In genomic region chr9:107645153-107645510, GRCm38 (mm10) we compare ENCODE assay signal across 9 mouse cellular contexts. TPM values are rescaled to one million over a fixed set of nuclear protein-coding genes. Genes with fewer than 3 reads are reported as not detected.
DNase-seq lines count a peak whose midpoint lies in the region; ATAC-seq and TF ChIP-seq lines count a peak whose summit lies in the region.
"Had no signal": no experiment of that assay in that cellular context is flagged by ENCODE, and none has a peak within 500 bp of the region (broad histone marks: within the 10 kb centered on the region; RNA-seq: fewer than 3 reads in every experiment).

No protein-coding gene starts in this region.

- H3K4me1 ChIP-seq in heart, embryonic 11.5 days (ENCODE audit: control insufficient read depth, insufficient read depth, low read length) = no peaks in the 10 kb centered on the region
- peaks cover 18% of the 10 kb centered on the region for H3K4me1 ChIP-seq in embryonic facial prominence, embryonic 13.5 days
- H3K4me1 ChIP-seq in kidney, adult 2 months (ENCODE audit: control insufficient read depth, insufficient read depth, low read length) = peaks cover 16% of the 10 kb centered on the region; the same call in 1 of the 2 replicates
- peaks cover 33% of the 10 kb centered on the region for H3K4me1 ChIP-seq in midbrain, embryonic 12.5 days

- no peak for TF ChIP-seq POLR2A in kidney, adult 2 months (IDR thresholded peaks at IDR 0.05; ENCODE audit: low read depth, low read length)

- TF ChIP-seq CTCF in kidney, adult 2 months (conservative IDR thresholded peaks at IDR 0.05; ENCODE audit: insufficient read depth, insufficient read length, low read depth, low read length) = no peak

- no peak overlapping the region for H3K27ac ChIP-seq in heart, embryonic 11.5 days (ENCODE audit: low read depth, low read length)
- no peak overlapping the region for H3K27ac ChIP-seq in embryonic facial prominence, embryonic 13.5 days
- H3K27ac ChIP-seq in kidney, adult 2 months (ENCODE audit: insufficient read depth, low read depth, low read length) = peak overlapping the region; percentile 10; the same call in 1 of the 2 replicates
- H3K27ac ChIP-seq in midbrain, embryonic 12.5 days (replicated peaks) = no peak overlapping the region

- peak overlapping the region; percentile 74 for H3K4me2 ChIP-seq in heart, embryonic 11.5 days
- H3K4me2 ChIP-seq in embryonic facial prominence, embryonic 13.5 days = peak overlapping the region; percentile 69
- peak overlapping the region; percentile 55; the same call in 1 of the 2 replicates for H3K4me2 ChIP-seq in midbrain, embryonic 12.5 days (replicated peaks)

- H3K9me3 ChIP-seq in heart, embryonic 11.5 days (replicated peaks; ENCODE audit: control insufficient read depth, low read length) = no peaks in the 10 kb centered on the region
- no peaks in the 10 kb centered on the region for H3K9me3 ChIP-seq in embryonic facial prominence, embryonic 13.5 days
- no peaks in the 10 kb centered on the region for H3K9me3 ChIP-seq in midbrain, embryonic 12.5 days

- H3K4me3 ChIP-seq in heart, embryonic 11.5 days (ENCODE audit: low read depth, low read length) = no peak overlapping the region
- peak overlapping the region; percentile 43; the same call in 1 of the 2 replicates for H3K4me3 ChIP-seq in embryonic facial prominence, embryonic 13.5 days
- no peak overlapping the region for H3K4me3 ChIP-seq in kidney, adult 2 months (ENCODE audit: insufficient read depth, low read depth, low read length)
- H3K4me3 ChIP-seq in midbrain, embryonic 12.5 days = no peak overlapping the region

- 49% methylated on average over 7 of the region's 7 CpGs for WGBS in heart, embryonic 11.5 days (ENCODE audit: insufficient replicate concordance)
- 49% methylated on average over 7 of the region's 7 CpGs for WGBS in embryonic facial prominence, embryonic 13.5 days
- 19% methylated on average over 7 of the region's 7 CpGs for WGBS in kidney, adult 2 months
- WGBS in midbrain, embryonic 12.5 days = 55% methylated on average over 7 of the region's 7 CpGs

- no peaks in the 10 kb centered on the region for H3K27me3 ChIP-seq in heart, embryonic 11.5 days (ENCODE audit: control insufficient read depth, insufficient read depth, low read length)
- H3K27me3 ChIP-seq in embryonic facial prominence, embryonic 13.5 days = no peaks in the 10 kb centered on the region
- no peaks in the 10 kb centered on the region for H3K27me3 ChIP-seq in kidney, adult 2 months (replicated peaks; ENCODE audit: control insufficient read depth, insufficient read depth, low read length)
- no peaks in the 10 kb centered on the region for H3K27me3 ChIP-seq in midbrain, embryonic 12.5 days

- no peak for ATAC-seq in heart, embryonic 11.5 days (replicated peaks; ENCODE audit: insufficient number of reproducible peaks, low FRiP score, low TSS enrichment)
- no peak for ATAC-seq in embryonic facial prominence, embryonic 13.5 days (ENCODE audit: insufficient number of reproducible peaks, insufficient read depth, low FRiP score, low TSS enrichment, low read depth)
- ATAC-seq in midbrain, embryonic 12.5 days (ENCODE audit: low FRiP score, low read depth) = 0 out of 2 replicates have a peak, but pooled peaks have one; percentile 23

- DNase-seq in heart, postnatal 25 days (ENCODE audit: low spot score) = no peak
- DNase-seq in kidney, adult 2 months = peak; percentile 82
- no peak for DNase-seq in yolk sac, embryonic 10.5 days (ENCODE audit: low spot score)
- DNase-seq in cerebellum, adult 11 months = no peak
- DNase-seq in adrenal gland, postnatal 10 days = no peak

- intact Hi-C loops in heart, postnatal 25 days (cut with DNase I) = loop anchor here (1.0 kb wide), 1 partner anchor 31 kb away; no protein-coding TSS in a partner anchor

- no peaks in the 10 kb centered on the region for H3K36me3 ChIP-seq in heart, embryonic 11.5 days (ENCODE audit: control insufficient read depth, insufficient read depth, low read length)
- H3K36me3 ChIP-seq in embryonic facial prominence, embryonic 13.5 days = no peaks in the 10 kb centered on the region
- no peaks in the 10 kb centered on the region for H3K36me3 ChIP-seq in kidney, adult 2 months (ENCODE audit: control insufficient read depth, insufficient read depth, low read length)
- no peaks in the 10 kb centered on the region for H3K36me3 ChIP-seq in midbrain, embryonic 12.5 days

- peak overlapping the region; percentile 58 for H3K9ac ChIP-seq in heart, embryonic 11.5 days (ENCODE audit: low read depth, low read length)
- H3K9ac ChIP-seq in embryonic facial prominence, embryonic 13.5 days = peak overlapping the region; percentile 72
- peak overlapping the region; percentile 17; the same call in 1 of the 2 replicates for H3K9ac ChIP-seq in midbrain, embryonic 12.5 days (replicated peaks)

RNA-seq across cellular contexts. Expression of gene Gnai2, which starts 10.0 kb away (rescaled TPM):
- polyA plus RNA-seq in heart, embryonic 11.5 days (2014; fragmentation: Nextera tagmentation; extraction: Ambion mirVana) = 308 and 316 TPM in 2 replicates
- total RNA-seq in heart, postnatal 25 days (2021) = 100 to 1,000 TPM; 241 to 257 TPM
- polyA plus RNA-seq in embryonic facial prominence, embryonic 13.5 days (2015; fragmentation: Nextera tagmentation; extraction: Ambion mirVana) = 446 and 470 TPM in 2 replicates
- 356 and 366 TPM in 2 replicates for polyA plus RNA-seq in kidney, adult 2 months (2012; rRNA removed)
- polyA plus RNA-seq in midbrain, embryonic 12.5 days (2016; fragmentation: Nextera tagmentation; extraction: Ambion mirVana) = 635 and 641 TPM in 2 replicates
- total RNA-seq in adrenal gland, postnatal 10 days (2021) = 100 to 1,000 TPM; 292 to 327 TPM

RNA-seq across cellular contexts. Expression of gene Slc38a3, which starts 24.2 kb away (rescaled TPM):
- 2.8 and 3.3 TPM in 2 replicates for polyA plus RNA-seq in heart, embryonic 11.5 days (2014; fragmentation: Nextera tagmentation; extraction: Ambion mirVana)
- total RNA-seq in heart, postnatal 25 days (2021) = 10 to 100 TPM; 62.0 to 69.7 TPM
- 3.4 and 4.1 TPM in 2 replicates for polyA plus RNA-seq in embryonic facial prominence, embryonic 13.5 days (2015; fragmentation: Nextera tagmentation; extraction: Ambion mirVana)
- polyA plus RNA-seq in kidney, adult 2 months (2012; rRNA removed) = 77.9 and 139 TPM in 2 replicates
- polyA plus RNA-seq in midbrain, embryonic 12.5 days (2016; fragmentation: Nextera tagmentation; extraction: Ambion mirVana) = 13.9 and 14.8 TPM in 2 replicates
- 10 to 100 TPM; 42.0 to 95.1 TPM for total RNA-seq in adrenal gland, postnatal 10 days (2021)

RNA-seq across cellular contexts. Expression of gene Gnat1, which starts 34.4 kb away (rescaled TPM):
- 0.42 and 1.2 TPM in 2 replicates for polyA plus RNA-seq in heart, embryonic 11.5 days (2014; fragmentation: Nextera tagmentation; extraction: Ambion mirVana)
- not detected for total RNA-seq in heart, postnatal 25 days (2021)
- 1.2 and 2.0 TPM in 2 replicates for polyA plus RNA-seq in embryonic facial prominence, embryonic 13.5 days (2015; fragmentation: Nextera tagmentation; extraction: Ambion mirVana)
- polyA plus RNA-seq in kidney, adult 2 months (2012; rRNA removed) = 0.09 and 0.22 TPM in 2 replicates
- 1.9 and 2.7 TPM in 2 replicates for polyA plus RNA-seq in midbrain, embryonic 12.5 days (2016; fragmentation: Nextera tagmentation; extraction: Ambion mirVana)
- under 1 TPM; 0.33 to 0.42 TPM for total RNA-seq in adrenal gland, postnatal 10 days (2021)
- total RNA-seq: heart, adult 18-20 months had no signal

RNA-seq across cellular contexts. Expression of gene Sema3b, which starts 36.1 kb away (rescaled TPM):
- polyA plus RNA-seq in heart, embryonic 11.5 days (2014; fragmentation: Nextera tagmentation; extraction: Ambion mirVana) = 5.1 and 5.3 TPM in 2 replicates
- total RNA-seq in heart, postnatal 25 days (2021) = 10 to 100 TPM; 15.0 to 17.8 TPM
- polyA plus RNA-seq in embryonic facial prominence, embryonic 13.5 days (2015; fragmentation: Nextera tagmentation; extraction: Ambion mirVana) = 8.4 and 8.6 TPM in 2 replicates
- polyA plus RNA-seq in kidney, adult 2 months (2012; rRNA removed) = 63.3 and 78.8 TPM in 2 replicates
- polyA plus RNA-seq in midbrain, embryonic 12.5 days (2016; fragmentation: Nextera tagmentation; extraction: Ambion mirVana) = 3.2 TPM in 2 replicates
- total RNA-seq in adrenal gland, postnatal 10 days (2021) = 10 to 100 TPM in 1 of 2 experiments, 1 to 10 TPM in 1; 9.5 to 13.2 TPM

RNA-seq across cellular contexts. Expression of gene Ifrd2, which starts 57.7 kb away (rescaled TPM):
- 57.5 and 59.1 TPM in 2 replicates for polyA plus RNA-seq in heart, embryonic 11.5 days (2014; fragmentation: Nextera tagmentation; extraction: Ambion mirVana)
- total RNA-seq in heart, postnatal 25 days (2021) = 10 to 100 TPM; 44.6 to 45.8 TPM
- 39.3 and 54.2 TPM in 2 replicates for polyA plus RNA-seq in embryonic facial prominence, embryonic 13.5 days (2015; fragmentation: Nextera tagmentation; extraction: Ambion mirVana)
- 50.5 and 57.8 TPM in 2 replicates for polyA plus RNA-seq in kidney, adult 2 months (2012; rRNA removed)
- 20.1 and 21.1 TPM in 2 replicates for polyA plus RNA-seq in midbrain, embryonic 12.5 days (2016; fragmentation: Nextera tagmentation; extraction: Ambion mirVana)
- 10 to 100 TPM; 37.4 to 40.9 TPM for total RNA-seq in adrenal gland, postnatal 10 days (2021)

Comparison
In these comparisons a context has a peak if more than half of its experiments do, and no peak if none do; other contexts are left out.
1. H3K9ac ChIP-seq: peak in every context shown above with its lines; median percentile 72 in embryonic facial prominence, embryonic 13.5 days; 58 in heart, embryonic 11.5 days; 17 in midbrain, embryonic 12.5 days.